Comparison of ENCODE assay signal across 27 mouse cellular contexts in the genomic region with DNA sequence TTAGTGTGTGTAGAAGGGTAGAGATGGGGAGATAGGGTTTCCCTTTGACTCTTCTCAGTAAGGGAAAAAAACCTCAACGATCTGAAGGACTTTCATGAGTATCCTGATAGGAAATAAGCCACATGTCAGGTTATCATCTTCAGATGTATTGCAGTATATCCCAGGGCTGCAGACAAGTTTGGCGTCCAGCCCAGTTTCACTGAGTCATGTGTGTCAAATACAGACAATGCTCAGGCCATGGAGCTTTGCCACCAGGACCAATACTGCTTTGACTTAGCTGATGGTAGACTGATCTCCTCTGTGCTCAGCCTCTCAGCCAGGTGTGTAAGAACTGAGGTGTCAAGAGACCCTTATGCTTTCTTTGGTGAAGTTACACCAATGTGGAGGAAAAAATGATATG.
DNase-seq lines count a peak whose midpoint lies in the region; ATAC-seq lines count a peak whose summit lies in the region.
"Had no signal": no experiment of that assay in that cellular context is flagged by ENCODE, and none has a peak within 500 bp of the region (broad histone marks: within the 10 kb centered on the region; RNA-seq: fewer than 3 reads in every experiment).

No protein-coding gene starts in this region.

- 76% methylated on average over 2 of the region's 2 CpGs for WGBS in embryonic facial prominence, embryonic 14.5 days
- whole genome bisulfite sequencing in embryonic facial prominence, embryonic 10.5 days = 86% methylated on average over 2 of the region's 2 CpGs

- no peaks in the 10 kb centered on the region for H3K27me3 ChIP-seq in embryonic facial prominence, embryonic 14.5 days (replicated peaks; ENCODE audit: control insufficient read depth, insufficient read depth, low read length)
- H3K27me3 ChIP-seq in embryonic facial prominence, embryonic 10.5 days (replicated peaks; ENCODE audit: low read depth, poor library complexity, severe bottlenecking) = no peaks in the 10 kb centered on the region
- H3K27me3 ChIP-seq: embryonic facial prominence, embryonic 15.5 days; forebrain, embryonic 15.5 days; heart, embryonic 12.5 days; liver, embryonic 15.5 days; midbrain, embryonic 12.5 days had no signal

- ATAC-seq in embryonic facial prominence, embryonic 14.5 days (ENCODE audit: low read depth) = no peak
- ATAC-seq: CD4-positive, CD25-positive, alpha-beta regulatory T cell, adult 4 months; forebrain, embryonic 15.5 days; hindbrain, embryonic 16.5 days; intestine, embryonic 16.5 days had no signal

- DNase-seq in embryonic facial prominence, embryonic 14.5 days (ENCODE audit: low spot score) = peak; percentile 0
- no peak for DNase-seq in embryonic facial prominence, embryonic 10.5 days (ENCODE audit: low spot score)
- DNase-seq in right cerebral cortex, postnatal 10 days (ENCODE audit: low spot score in 2 of 2) = peak; percentile 21 to 22
- no peak for DNase-seq in right cerebral cortex, postnatal 25 days
- DNase-seq in adrenal gland, adult 8-10 months = peak; percentile 54
- no peak for DNase-seq in spleen, postnatal 36 days (ENCODE audit: low spot score in 2 of 2)
- no peak for DNase-seq in heart, adult 8-10 months (ENCODE audit: low spot score)
- DNase-seq: cerebellum, adult 2 months; cerebellum, postnatal 36 days; embryo, embryonic 11 days; gastrocnemius, postnatal 14 days; heart, adult 11 months; heart, postnatal 10 days; kidney, adult 9 months; kidney, postnatal 36 days; liver; thymus, adult 18-20 months; thymus, postnatal 36 days had no signal

- H3K4me2 ChIP-seq in embryonic facial prominence, embryonic 14.5 days (ENCODE audit: low read depth, low read length) = no peak overlapping the region
- H3K4me2 ChIP-seq: embryonic facial prominence, embryonic 15.5 days; forebrain, embryonic 15.5 days; heart, embryonic 12.5 days; liver, embryonic 15.5 days; midbrain, embryonic 12.5 days had no signal

- H3K4me3 ChIP-seq in embryonic facial prominence, embryonic 14.5 days (ENCODE audit: low read depth, low read length) = no peak overlapping the region
- H3K4me3 ChIP-seq in embryonic facial prominence, embryonic 10.5 days = no peak overlapping the region
- H3K4me3 ChIP-seq: embryonic facial prominence, embryonic 15.5 days; forebrain, embryonic 15.5 days; heart, embryonic 12.5 days; hindbrain, embryonic 10.5 days; liver, embryonic 15.5 days; midbrain, embryonic 12.5 days had no signal

- no peaks in the 10 kb centered on the region for H3K4me1 ChIP-seq in embryonic facial prominence, embryonic 14.5 days (ENCODE audit: control insufficient read depth, insufficient read depth, low read length)
- no peaks in the 10 kb centered on the region for H3K4me1 ChIP-seq in embryonic facial prominence, embryonic 10.5 days
- H3K4me1 ChIP-seq: embryonic facial prominence, embryonic 15.5 days; forebrain, embryonic 15.5 days; heart, embryonic 12.5 days; hindbrain, embryonic 10.5 days; liver, embryonic 15.5 days; midbrain, embryonic 12.5 days had no signal

- H3K36me3 ChIP-seq in embryonic facial prominence, embryonic 14.5 days (ENCODE audit: control insufficient read depth, insufficient read depth, low read length) = no peaks in the 10 kb centered on the region
- H3K36me3 ChIP-seq in embryonic facial prominence, embryonic 10.5 days (replicated peaks) = no peaks in the 10 kb centered on the region
- H3K36me3 ChIP-seq: embryonic facial prominence, embryonic 15.5 days; forebrain, embryonic 15.5 days; heart, embryonic 12.5 days; hindbrain, embryonic 10.5 days; liver, embryonic 15.5 days; midbrain, embryonic 12.5 days had no signal

- H3K9me3 ChIP-seq in embryonic facial prominence, embryonic 14.5 days (ENCODE audit: control insufficient read depth, low read length) = no peaks in the 10 kb centered on the region
- H3K9me3 ChIP-seq in embryonic facial prominence, embryonic 10.5 days = no peaks in the 10 kb centered on the region
- H3K9me3 ChIP-seq: embryonic facial prominence, embryonic 15.5 days; forebrain, embryonic 15.5 days; heart, embryonic 12.5 days; hindbrain, embryonic 10.5 days; liver, embryonic 15.5 days; midbrain, embryonic 12.5 days had no signal

- no peak overlapping the region for H3K9ac ChIP-seq in embryonic facial prominence, embryonic 14.5 days (ENCODE audit: low read depth, low read length)
- H3K9ac ChIP-seq: embryonic facial prominence, embryonic 15.5 days; forebrain, embryonic 15.5 days; heart, embryonic 12.5 days; liver, embryonic 15.5 days; midbrain, embryonic 12.5 days had no signal

- no peak overlapping the region for H3K27ac ChIP-seq in embryonic facial prominence, embryonic 14.5 days (replicated peaks; ENCODE audit: low read depth, low read length)
- H3K27ac ChIP-seq in embryonic facial prominence, embryonic 10.5 days (replicated peaks) = no peak overlapping the region
- H3K27ac ChIP-seq: embryonic facial prominence, embryonic 15.5 days; forebrain, embryonic 15.5 days; hindbrain, embryonic 10.5 days; liver, embryonic 15.5 days; midbrain, embryonic 12.5 days had no signal

Comparison
In these comparisons a context has a peak if more than half of its experiments do, and no peak if none do; other contexts are left out.
1. DNase-seq: peak in embryonic facial prominence, embryonic 14.5 days (single experiment), right cerebral cortex, postnatal 10 days (2 of 2) and adrenal gland, adult 8-10 months (single experiment); none in embryonic facial prominence, embryonic 10.5 days (single experiment), right cerebral cortex, postnatal 25 days (single experiment), spleen, postnatal 36 days (0 of 2) and heart, adult 8-10 months (single experiment).